Mouse (Mus musculus) brain, adult 2 months (tissue): ENCODE results near the gene Uso1.

Experiments used
- DNase-seq: peaks from one replicate; pipeline ENCODE4 v3.0.0; 2011; ENCODE audit warnings: low read depth, low spot score

Uso1 gene

GRCm38 (mm10) chr5:92195716-92196115, 58.0 kb downstream of the Uso1 start:
- DNase-seq = peak; percentile 67

- DNase-seq = peak; percentile 40
Measured at GRCm38 (mm10) chr5:92196895-92197811, 59.4 kb downstream of the Uso1 start.

- DNase-seq = peak; percentile 38
Measured at GRCm38 (mm10) chr5:92198266-92198665, 60.5 kb downstream of the Uso1 start.

GRCm38 (mm10) chr5:92204162-92205036, 66.7 kb downstream of the Uso1 start:
- no peak for DNase-seq

- no peak for DNase-seq
Measured at GRCm38 (mm10) chr5:92205184-92205583, 67.4 kb downstream of the Uso1 start.

GRCm38 (mm10) chr5:92205706-92206105, 68.0 kb downstream of the Uso1 start:
- no peak for DNase-seq

GRCm38 (mm10) chr5:92206121-92206520, 68.4 kb downstream of the Uso1 start:
- no peak for DNase-seq

- DNase-seq = no peak
Measured at GRCm38 (mm10) chr5:92210205-92210604, 72.5 kb downstream of the Uso1 start.

GRCm38 (mm10) chr5:92212231-92212630, 74.5 kb downstream of the Uso1 start:
- DNase-seq = no peak

GRCm38 (mm10) chr5:92215308-92215707, 77.6 kb downstream of the Uso1 start, which contains the start of gene U90926:
TSS of gene U90926 (minus strand) at chr5:92215408.
- DNase-seq = no peak

GRCm38 (mm10) chr5:92218915-92219793, 81.4 kb downstream of the Uso1 start:
- peak; percentile 19 for DNase-seq

- peak; percentile 44 for DNase-seq
Measured at GRCm38 (mm10) chr5:92219826-92220225, 82.1 kb downstream of the Uso1 start.

GRCm38 (mm10) chr5:92220287-92220902, 82.7 kb downstream of the Uso1 start:
- DNase-seq = no peak

- DNase-seq = no peak
Measured at GRCm38 (mm10) chr5:92227782-92228181, 90.0 kb downstream of the Uso1 start.

- DNase-seq = no peak
Measured at GRCm38 (mm10) chr5:92228776-92229175, 91.0 kb downstream of the Uso1 start.

- no peak for DNase-seq
Measured at GRCm38 (mm10) chr5:92229514-92229913, 91.8 kb downstream of the Uso1 start.

GRCm38 (mm10) chr5:92230306-92230705, 92.6 kb downstream of the Uso1 start:
- DNase-seq = no peak

- no peak for DNase-seq
Measured at GRCm38 (mm10) chr5:92231836-92232235, 94.1 kb downstream of the Uso1 start.

- no peak for DNase-seq
Measured at GRCm38 (mm10) chr5:92233366-92233765, 95.6 kb downstream of the Uso1 start.

- no peak for DNase-seq
Measured at GRCm38 (mm10) chr5:92234939-92235557, 97.3 kb downstream of the Uso1 start.
